Mouse (Mus musculus) stomach, embryonic 15.5 days (tissue): ENCODE data around the gene P3h3. TPM values are rescaled to one million over a fixed set of nuclear protein-coding genes. Genes with fewer than 3 reads are reported as not detected.

Experiments used
- ATAC-seq: fragments of 200-750 bp; cut with Nextera tagmentation; 2 replicates; pipeline ENCODE4 v1.8.0; 2017; ENCODE audit warnings: low read depth, moderate number of reproducible peaks, moderate TSS enrichment; ENCODE audit not compliant: insufficient read depth, low FRiP score
- H3K27ac ChIP-seq: fragments of 300-500 bp; sonication (generic); 2 replicates; pipeline ENCODE4 v1.5.1; 2015; ENCODE audit warnings: mild to moderate bottlenecking, inconsistent platforms
- H3K27me3 ChIP-seq: fragments of 300-500 bp; sonication (generic); replicated peaks from 2 replicates; pipeline ENCODE4 v1.6.1; 2015; ENCODE audit warnings: inconsistent platforms
- H3K36me3 ChIP-seq: fragments of 300-500 bp; sonication (generic); 2 replicates; pipeline ENCODE4 v1.6.1; 2015; ENCODE audit warnings: inconsistent platforms
- H3K4me1 ChIP-seq: fragments of 300-500 bp; sonication (generic); 2 replicates; pipeline ENCODE4 v1.6.1; 2015; ENCODE audit warnings: inconsistent platforms
- H3K4me2 ChIP-seq: fragments of 300-500 bp; sonication (generic); 2 replicates; pipeline ENCODE4 v1.6.1; 2015; ENCODE audit warnings: mild to moderate bottlenecking, inconsistent platforms
- H3K4me3 ChIP-seq: fragments of 300-500 bp; sonication (generic); replicated peaks from 2 replicates; pipeline ENCODE4 v1.5.1; 2015; ENCODE audit warnings: inconsistent platforms
- H3K9ac ChIP-seq: fragments of 300-500 bp; sonication (generic); 2 replicates; pipeline ENCODE4 v1.6.1; 2015; ENCODE audit warnings: inconsistent platforms
- H3K9me3 ChIP-seq: fragments of 300-500 bp; sonication (generic); 2 replicates; pipeline ENCODE4 v1.6.1; 2016; ENCODE audit warnings: inconsistent platforms
- WGBS: fragments of 180-500 bp; shearing (Covaris S2); methylation state at CpG from one replicate; pipeline ENCODE4 v1.1.7; 2015; 5-methylcytosine and 5-hydroxymethylcytosine counted together
- polyA plus RNA-seq: library from polyadenylated mRNA; unstranded; fragments of >200 nt; fragmentation: Nextera tagmentation; extraction: Ambion mirVana; gene quantifications from 2 replicates; pipeline ENCODE4 v1.2.1, GENCODE M21; 2015

The P3h3 gene
- polyA plus RNA-seq, 1 experiment from 2014 or later: 28.4 TPM

DNA sequence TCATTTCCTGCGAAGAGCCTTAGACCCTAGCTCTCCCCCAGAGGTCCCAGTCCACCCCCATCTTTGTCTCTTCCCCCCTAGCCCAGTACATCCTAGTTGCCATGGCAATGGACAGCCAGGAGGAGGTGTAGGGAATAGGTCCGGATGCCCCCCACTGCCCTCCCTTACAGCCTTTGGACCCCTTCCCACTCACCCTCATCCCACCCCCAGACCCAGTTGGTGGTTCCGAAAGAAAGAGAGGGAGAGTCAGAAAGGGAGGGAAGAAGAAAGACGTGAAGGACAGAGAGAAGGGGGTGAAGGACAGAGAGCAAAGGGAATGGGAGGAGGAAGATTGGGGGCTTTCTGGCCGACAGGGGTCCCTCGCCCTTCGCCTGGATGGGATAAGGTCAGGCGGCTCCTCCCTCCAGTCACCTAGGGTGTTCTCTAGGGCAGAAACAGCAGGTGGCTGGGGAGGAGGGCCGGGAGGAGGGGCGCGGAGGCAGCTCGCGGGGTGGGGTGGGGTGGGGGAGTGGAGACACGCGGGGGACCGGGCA is 5.6 kb upstream of the P3h3 start:
- Histone ChIP-seq H3K27me3 (peaks cover 20% of the 10 kb centered on the region), H3K4me1 (peaks cover 24% of the 10 kb centered on the region), H3K36me3 (no peaks in the 10 kb centered on the region), H3K9me3 (no peaks in the 10 kb centered on the region), H3K4me3 (peak overlapping the region; percentile 50), H3K4me2 (peak overlapping the region; percentile 86), H3K9ac (no peak overlapping the region), H3K27ac (no peak overlapping the region)
- peak; percentile 32; the same call in 1 of the 2 replicates for ATAC-seq
- 2% methylated on average over 8 of the region's 16 CpGs for WGBS

DNA sequence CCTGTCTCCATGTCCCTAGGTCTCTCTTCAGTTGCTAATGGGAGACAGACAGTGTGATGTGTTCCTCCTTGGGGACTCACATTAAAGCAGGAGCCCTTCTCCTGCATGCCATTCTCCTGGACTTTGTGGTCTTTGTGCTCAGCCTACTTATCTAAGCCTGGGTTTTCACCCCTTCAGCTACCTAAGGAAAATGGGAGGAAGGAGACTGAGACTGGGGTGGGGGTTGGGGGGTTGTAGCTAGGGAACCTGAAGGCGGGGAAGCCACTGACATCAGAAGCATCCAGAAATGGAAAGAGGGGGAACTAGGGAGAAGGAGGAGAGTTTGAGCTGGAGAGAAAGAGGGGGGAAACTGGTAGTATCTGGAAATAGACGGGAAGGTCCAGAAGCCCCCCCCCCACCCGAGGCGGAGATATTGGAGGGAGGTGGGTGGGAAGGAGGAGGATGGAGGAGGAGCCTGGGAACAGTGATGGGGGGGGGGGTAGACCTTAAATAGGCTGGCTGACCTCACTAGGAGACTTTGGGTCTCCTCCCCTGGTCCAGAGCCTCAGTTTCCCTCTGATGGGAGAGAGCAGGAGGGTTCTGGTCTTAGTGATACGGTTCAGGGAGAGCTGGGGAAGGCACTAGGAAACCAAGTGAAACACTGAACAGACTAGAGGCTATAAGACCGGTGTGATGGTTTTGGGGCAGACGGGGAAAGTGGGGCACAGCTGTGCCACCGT is 5.0 kb upstream of the P3h3 start:
- Histone ChIP-seq H3K9ac (no peak overlapping the region), H3K9me3 (no peaks in the 10 kb centered on the region), H3K27me3 (peaks cover 20% of the 10 kb centered on the region), H3K4me1 (peaks cover 30% of the 10 kb centered on the region), H3K4me2 (peak overlapping the region; percentile 86), H3K4me3 (peak overlapping the region; percentile 50; the same call in 1 of the 2 replicates), H3K27ac (no peak overlapping the region), H3K36me3 (no peaks in the 10 kb centered on the region)
- no peak for ATAC-seq
- 13% methylated on average over 8 of the region's 8 CpGs for WGBS

DNA sequence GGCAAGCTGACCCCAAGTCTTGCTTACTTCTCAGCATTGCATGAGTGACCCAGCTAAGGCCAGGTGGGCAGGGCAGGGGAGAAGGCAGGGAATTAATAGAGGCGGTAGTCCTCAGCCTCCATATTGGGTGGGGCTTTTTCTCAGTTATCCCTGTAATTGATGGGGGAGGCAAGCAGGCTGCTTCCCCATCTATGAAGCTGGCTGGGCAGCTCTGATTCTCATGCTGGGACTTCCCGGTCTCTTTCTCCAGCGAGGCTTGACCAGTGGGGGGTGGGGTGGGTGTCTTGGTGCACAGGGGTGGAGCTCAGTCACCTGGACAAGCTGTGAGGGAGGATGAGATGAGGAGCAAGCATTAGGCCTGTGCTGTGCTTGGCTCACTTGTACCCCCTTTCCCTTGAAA is 4.2 kb upstream of the P3h3 start:
- Histone ChIP-seq H3K9ac (no peak overlapping the region), H3K4me2 (no peak overlapping the region), H3K9me3 (no peaks in the 10 kb centered on the region), H3K27me3 (peaks cover 20% of the 10 kb centered on the region), H3K4me1 (peaks cover 30% of the 10 kb centered on the region), H3K36me3 (no peaks in the 10 kb centered on the region), H3K4me3 (no peak overlapping the region), H3K27ac (no peak overlapping the region)
- no peak for ATAC-seq
- WGBS: 53% methylated on average over 3 of the region's 3 CpGs

DNA sequence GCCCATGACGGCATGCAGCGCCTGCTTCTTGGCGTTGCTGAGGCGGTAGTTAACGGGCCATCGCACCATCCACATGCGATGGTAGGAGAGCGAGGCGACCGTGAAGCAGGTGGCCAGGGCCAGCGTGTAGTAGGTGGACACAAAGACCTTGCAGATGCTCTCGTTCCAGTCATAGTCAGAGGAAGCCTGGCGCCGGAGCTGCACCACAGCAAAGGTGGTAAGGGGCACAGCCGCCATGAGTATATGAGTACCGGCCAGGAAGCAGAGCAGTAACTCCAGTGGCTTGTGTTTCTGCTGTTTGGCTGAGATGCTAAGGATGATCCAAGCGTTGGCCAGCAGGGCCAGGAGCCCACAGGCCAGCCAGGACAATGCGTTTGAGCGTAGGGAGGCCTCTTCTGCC is 3.7 kb upstream of the P3h3 start:
- Histone ChIP-seq H3K4me3 (no peak overlapping the region), H3K27ac (no peak overlapping the region), H3K36me3 (no peaks in the 10 kb centered on the region), H3K9ac (no peak overlapping the region), H3K9me3 (no peaks in the 10 kb centered on the region), H3K27me3 (peaks cover 20% of the 10 kb centered on the region), H3K4me1 (peaks cover 30% of the 10 kb centered on the region), H3K4me2 (no peak overlapping the region)
- 77% methylated on average over 19 of the region's 19 CpGs for WGBS
- ATAC-seq: no peak

DNA sequence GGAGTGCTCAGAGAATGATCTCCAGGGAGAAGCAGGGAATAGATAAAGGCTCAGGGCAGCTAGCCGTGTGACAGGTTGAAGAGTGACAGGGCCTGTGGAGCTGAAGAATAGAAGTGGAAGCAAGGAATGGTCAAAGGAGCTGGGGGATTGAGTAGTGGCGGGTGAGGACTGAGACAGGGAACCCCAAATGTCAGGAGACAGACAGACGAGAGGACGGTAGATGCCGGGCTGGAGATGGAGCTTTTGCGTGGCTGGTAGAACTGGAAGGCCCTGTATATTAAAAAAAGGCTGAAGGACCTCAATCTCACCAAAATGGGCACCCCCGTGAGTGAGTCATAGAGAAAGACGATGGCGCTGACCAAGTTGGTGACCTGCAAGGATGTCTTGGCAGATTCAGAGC is 3.0 kb upstream of the P3h3 start:
- no peak overlapping the region for H3K4me2 ChIP-seq
- H3K27me3 ChIP-seq: peaks cover 20% of the 10 kb centered on the region
- no peaks in the 10 kb centered on the region for H3K9me3 ChIP-seq
- H3K4me3 ChIP-seq: no peak overlapping the region
- 83% methylated on average over 9 of the region's 9 CpGs for WGBS
- H3K9ac ChIP-seq: no peak overlapping the region
- peaks cover 30% of the 10 kb centered on the region for H3K4me1 ChIP-seq
- H3K36me3 ChIP-seq: no peaks in the 10 kb centered on the region
- peak overlapping the region; percentile 5; the same call in 1 of the 2 replicates for H3K27ac ChIP-seq
- ATAC-seq: no peak

DNA sequence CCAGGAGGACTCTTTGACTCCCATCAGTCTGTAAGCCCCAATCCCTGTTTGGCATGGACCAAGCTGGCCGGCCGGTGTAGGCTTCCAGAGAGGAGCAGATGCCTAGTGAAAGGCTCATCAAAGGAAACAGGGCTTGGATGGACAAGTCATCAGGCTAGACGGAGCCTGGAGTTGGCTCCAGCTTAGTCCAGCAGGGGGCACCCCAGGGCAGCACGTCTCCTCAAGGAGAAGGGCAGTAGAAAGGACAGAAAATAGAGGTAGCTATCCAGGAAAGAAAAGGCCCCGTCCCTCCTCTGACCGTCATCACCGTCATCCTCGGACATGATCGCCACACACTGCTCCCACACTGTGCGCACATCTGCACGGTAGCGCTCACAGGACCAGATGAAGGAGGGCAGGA is 2.2 kb upstream of the P3h3 start:
- peaks cover 20% of the 10 kb centered on the region for H3K27me3 ChIP-seq
- no peak overlapping the region for H3K4me3 ChIP-seq
- H3K9me3 ChIP-seq: no peaks in the 10 kb centered on the region
- no peak overlapping the region for H3K9ac ChIP-seq
- H3K4me1 ChIP-seq: peaks cover 34% of the 10 kb centered on the region
- H3K27ac ChIP-seq: 0 out of 2 replicates have a peak overlapping the region, but pooled peaks have one; percentile 5
- no peak overlapping the region for H3K4me2 ChIP-seq
- WGBS: 9% methylated on average over 12 of the region's 12 CpGs
- no peaks in the 10 kb centered on the region for H3K36me3 ChIP-seq
- no peak; the same call in 1 of the 2 replicates for ATAC-seq

DNA sequence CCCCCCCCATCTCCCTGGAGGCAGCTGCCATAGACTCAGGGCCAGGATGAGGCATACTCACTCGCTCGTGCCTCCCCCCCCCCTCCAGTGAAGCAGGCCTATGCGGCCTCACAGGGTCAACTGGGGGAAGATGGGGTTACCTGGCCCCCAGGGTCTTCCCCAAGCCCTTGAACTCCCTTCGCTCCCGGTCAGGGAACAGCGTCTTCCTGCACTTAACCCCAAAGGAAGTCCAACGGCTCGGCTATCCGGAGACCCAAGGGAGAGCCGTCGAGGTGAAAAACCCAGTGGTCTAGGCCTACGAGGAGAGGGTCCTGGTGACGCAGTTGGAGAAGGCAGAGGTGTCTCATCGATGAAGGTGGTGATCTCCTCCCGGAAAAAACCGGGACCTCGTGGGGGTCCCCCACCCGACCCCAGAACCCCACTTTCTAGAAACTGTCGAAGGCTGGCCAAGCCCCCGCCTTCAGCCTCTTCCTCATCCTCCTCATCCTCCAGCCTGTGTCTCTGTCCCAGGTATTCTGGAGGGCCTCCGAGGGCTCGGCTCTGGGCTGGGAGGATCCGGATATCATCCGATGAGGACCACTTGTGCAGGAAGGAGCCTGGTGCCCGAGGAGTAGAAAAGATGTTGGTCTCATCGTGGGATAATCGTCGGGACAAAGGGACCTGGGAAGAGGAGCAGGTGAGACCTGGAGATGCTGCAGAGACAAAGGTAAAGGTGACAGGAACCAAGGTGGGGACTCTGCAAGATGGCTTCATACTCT is 1.2 kb upstream of the P3h3 start:
- Histone ChIP-seq H3K9ac (no peak overlapping the region), H3K4me2 (peak overlapping the region; percentile 92; the same call in 1 of the 2 replicates), H3K27me3 (peaks cover 20% of the 10 kb centered on the region), H3K36me3 (no peaks in the 10 kb centered on the region), H3K9me3 (no peaks in the 10 kb centered on the region), H3K27ac (no peak overlapping the region), H3K4me1 (peaks cover 31% of the 10 kb centered on the region), H3K4me3 (no peak overlapping the region)
- WGBS: 65% methylated on average over 28 of the region's 28 CpGs
- no peak for ATAC-seq

DNA sequence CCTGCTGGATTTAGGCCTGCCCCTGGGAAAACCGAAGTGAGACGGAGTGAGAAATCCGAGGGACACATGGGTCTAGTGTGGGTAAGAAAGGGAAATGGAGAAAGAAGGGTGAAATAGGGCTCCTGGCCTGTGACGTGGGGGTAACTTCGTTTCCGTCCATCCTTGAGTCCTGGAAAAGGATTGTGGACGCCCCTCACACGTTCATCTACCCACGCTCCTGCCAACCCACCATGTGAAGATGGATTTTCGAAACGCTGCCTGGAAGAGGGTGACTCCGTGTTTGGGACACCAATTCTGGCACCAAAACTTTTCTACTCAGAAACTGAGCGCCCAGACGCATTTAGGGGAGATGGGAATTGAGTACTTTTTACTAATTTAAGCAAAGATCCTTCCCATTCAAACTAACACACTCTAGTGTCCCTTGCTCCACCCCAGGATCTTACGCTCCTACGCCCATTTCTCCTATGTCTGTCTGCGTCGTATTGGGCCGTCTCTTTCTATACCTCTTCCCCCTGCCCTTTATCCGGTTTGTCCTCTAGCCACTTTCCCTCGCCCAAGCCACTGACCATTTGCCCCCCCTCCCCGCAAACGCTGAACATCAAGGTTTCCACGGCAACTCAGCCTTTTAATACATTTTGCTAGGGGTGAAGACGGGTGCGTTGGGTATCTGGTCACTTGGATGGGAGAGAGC is 433 bp upstream of the P3h3 start:
- Histone ChIP-seq H3K4me1 (peaks cover 26% of the 10 kb centered on the region), H3K4me2 (peak overlapping the region; percentile 92), H3K36me3 (no peaks in the 10 kb centered on the region), H3K27ac (peak overlapping the region; percentile 95), H3K9me3 (no peaks in the 10 kb centered on the region), H3K4me3 (peak overlapping the region; percentile 82), H3K9ac (no peak overlapping the region), H3K27me3 (peaks cover 17% of the 10 kb centered on the region)
- 30% methylated on average over 26 of the region's 26 CpGs for WGBS
- no peak for ATAC-seq

DNA sequence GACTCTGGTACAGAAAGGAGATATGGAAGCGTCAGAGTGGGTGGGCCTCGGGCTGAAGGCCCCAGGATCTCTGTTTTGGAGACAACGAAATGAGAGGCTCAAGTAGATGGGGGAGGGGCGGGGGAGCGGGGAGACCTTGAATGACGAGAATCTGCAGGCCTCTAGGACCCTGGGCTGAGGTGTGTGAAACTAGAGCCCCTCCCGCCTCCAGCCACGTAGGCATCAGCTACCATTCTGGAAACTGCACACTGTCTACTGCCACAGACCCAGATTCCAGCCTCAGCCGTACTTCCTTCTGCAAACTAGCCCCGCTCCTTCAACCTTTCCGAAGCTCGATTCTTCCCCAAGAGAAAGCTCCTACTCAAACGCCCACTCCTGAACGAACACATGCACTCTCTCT is 1.2 kb downstream of the P3h3 start:
- ATAC-seq: peak; percentile 38; the same call in 1 of the 2 replicates
- Histone ChIP-seq H3K27me3 (peaks cover 13% of the 10 kb centered on the region), H3K4me2 (peak overlapping the region; percentile 92), H3K9ac (no peak overlapping the region), H3K4me3 (peak overlapping the region; percentile 82), H3K4me1 (peaks cover 22% of the 10 kb centered on the region), H3K27ac (peak overlapping the region; percentile 95; the same call in 1 of the 2 replicates), H3K9me3 (no peaks in the 10 kb centered on the region), H3K36me3 (peaks cover 6% of the 10 kb centered on the region; the same call in 1 of the 2 replicates)
- WGBS: 10% methylated on average over 14 of the region's 14 CpGs

DNA sequence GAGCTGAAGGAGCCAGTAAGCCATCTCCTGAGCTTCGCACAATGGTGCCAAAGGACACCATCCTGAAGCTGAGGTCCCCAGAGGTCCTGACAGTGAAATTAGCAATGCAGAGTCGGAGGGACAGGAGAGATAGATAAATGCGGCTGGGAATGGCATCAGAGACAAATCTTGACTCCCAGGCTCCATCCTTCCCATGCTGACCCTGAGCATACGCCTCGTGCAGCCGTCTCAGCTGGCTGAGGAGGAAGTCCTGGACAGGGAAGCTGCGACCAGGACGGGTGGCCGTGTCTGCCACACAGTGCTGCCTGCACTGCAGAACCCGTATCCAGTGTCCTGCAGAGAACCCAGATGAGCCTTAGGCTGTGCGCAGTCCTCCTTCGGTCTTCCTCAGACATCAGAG is 2.9 kb downstream of the P3h3 start:
- Histone ChIP-seq H3K9me3 (no peaks in the 10 kb centered on the region), H3K4me2 (no peak overlapping the region), H3K27me3 (peaks cover 12% of the 10 kb centered on the region), H3K36me3 (peaks cover 6% of the 10 kb centered on the region; the same call in 1 of the 2 replicates), H3K9ac (no peak overlapping the region), H3K4me1 (peaks cover 22% of the 10 kb centered on the region), H3K4me3 (no peak overlapping the region), H3K27ac (no peak overlapping the region)
- ATAC-seq: no peak
- 71% methylated on average over 12 of the region's 12 CpGs for WGBS

DNA sequence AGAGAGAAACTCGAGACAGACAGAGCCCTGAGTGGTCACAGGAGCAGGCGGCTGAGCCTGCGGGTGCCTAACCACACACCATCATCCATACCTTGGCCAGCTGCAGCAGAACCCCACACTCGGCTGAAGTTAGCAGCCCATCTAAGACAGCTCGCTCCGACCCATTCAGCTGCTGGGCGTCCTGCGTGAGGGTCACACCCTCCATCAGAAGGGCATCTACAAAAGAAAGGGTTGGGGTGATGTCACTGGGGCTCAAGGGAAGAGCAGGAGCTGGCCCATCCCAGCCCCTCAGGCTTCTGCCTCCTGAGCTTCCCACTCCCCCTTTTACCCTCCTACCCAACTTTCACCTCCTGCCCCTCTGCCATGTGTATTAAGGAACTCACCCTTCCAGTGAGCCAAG is 7.0 kb downstream of the P3h3 start:
- Histone ChIP-seq H3K4me3 (no peak overlapping the region), H3K4me2 (no peak overlapping the region), H3K9me3 (no peaks in the 10 kb centered on the region), H3K4me1 (peaks cover 8% of the 10 kb centered on the region; the same call in 1 of the 2 replicates), H3K27me3 (no peaks in the 10 kb centered on the region), H3K9ac (no peak overlapping the region), H3K36me3 (peaks cover 6% of the 10 kb centered on the region; the same call in 1 of the 2 replicates), H3K27ac (no peak overlapping the region)
- 60% methylated on average over 8 of the region's 8 CpGs for WGBS
- no peak for ATAC-seq
